Mouse (Mus musculus) bone marrow, adult 2 months (tissue): ENCODE results near the gene Fto.

Experiments used
- CTCF ChIP-seq: fragments of 200-500 bp; IDR thresholded peaks from 2 replicates; pipeline ENCODE4 v1.5.1; 2011; ENCODE audit warnings: low read length, control low read depth; ENCODE audit not compliant: control insufficient read depth, insufficient read depth
- POLR2A ChIP-seq: fragments of 200-500 bp; IDR thresholded peaks from 2 replicates; pipeline ENCODE4 v1.6.1; 2011; ENCODE audit warnings: low read depth, mild to moderate bottlenecking, control low read depth, low read length, borderline replicate concordance; ENCODE audit not compliant: control insufficient read depth

- no peak for TF ChIP-seq CTCF
- no peak for TF ChIP-seq POLR2A
Observed at GRCm38 (mm10) chr8:91525342-91525817, 212.1 kb downstream of the Fto start.
